Mouse (Mus musculus) bone marrow, adult 2 months (tissue): Measurements from ENCODE around the gene Ptprcap. TPM values are rescaled to one million over a fixed set of nuclear protein-coding genes. Genes with fewer than 3 reads are reported as not detected.
A peak's percentile ranks its signal among the peaks of the same experiment; 100 is the strongest.

ENCODE experiments used
- H3K27ac ChIP-seq: fragments of 200-500 bp; 2 replicates; pipeline ENCODE4 v1.5.1; 2012; ENCODE audit warnings: low read depth, mild to moderate bottlenecking, control low read depth, inconsistent platforms, low read length; ENCODE audit not compliant: control insufficient read depth, poor library complexity, insufficient read depth
- H3K4me1 ChIP-seq: fragments of 200-500 bp; 2 replicates; pipeline ENCODE4 v1.6.1; 2011; ENCODE audit warnings: low read length; ENCODE audit not compliant: control insufficient read depth, insufficient read depth
- H3K4me3 ChIP-seq: fragments of 200-500 bp; replicated peaks from 2 replicates; pipeline ENCODE3; 2011; ENCODE audit warnings: mild to moderate bottlenecking, low read depth, low read length, control low read depth; ENCODE audit not compliant: control insufficient read depth
- CTCF ChIP-seq: fragments of 200-500 bp; IDR thresholded peaks from 2 replicates; pipeline ENCODE4 v1.5.1; 2011; ENCODE audit warnings: low read length, control low read depth; ENCODE audit not compliant: control insufficient read depth, insufficient read depth
- POLR2A ChIP-seq: fragments of 200-500 bp; IDR thresholded peaks from 2 replicates; pipeline ENCODE4 v1.6.1; 2011; ENCODE audit warnings: low read depth, mild to moderate bottlenecking, control low read depth, low read length, borderline replicate concordance; ENCODE audit not compliant: control insufficient read depth
- WGBS: fragments of 180-500 bp; shearing (Covaris S2); methylation state at CpG from one replicate; pipeline ENCODE4 v1.1.7; 2018; 5-methylcytosine and 5-hydroxymethylcytosine counted together
- polyA plus RNA-seq: library from polyadenylated mRNA; stranded (reverse); fragments of >200 nt; gene quantifications from 2 replicates; pipeline ENCODE4 v1.2.4, GENCODE M21; 2011; ENCODE audit warnings: low replicate concordance; ENCODE audit not compliant: missing spikeins, insufficient read depth, insufficient read length

The Ptprcap gene
- polyA plus RNA-seq, 1 experiment: 60.8 TPM

GRCm38 (mm10) chr19:4155223-4156072, 2.0 kb downstream of the Ptprcap start:
- 20% methylated on average over 6 of the region's 6 CpGs for WGBS
- H3K4me1 ChIP-seq: peaks cover 2% of the 10 kb centered on the region
- H3K27ac ChIP-seq: peak overlapping the region; percentile 72
- TF ChIP-seq CTCF (no peak), POLR2A (peak; percentile 11; the same call in 1 of the 2 replicates)
- peak overlapping the region; percentile 76 for H3K4me3 ChIP-seq

GRCm38 (mm10) chr19:4156073-4156579, 2.7 kb downstream of the Ptprcap start:
- peaks cover 2% of the 10 kb centered on the region for H3K4me1 ChIP-seq

DNA sequence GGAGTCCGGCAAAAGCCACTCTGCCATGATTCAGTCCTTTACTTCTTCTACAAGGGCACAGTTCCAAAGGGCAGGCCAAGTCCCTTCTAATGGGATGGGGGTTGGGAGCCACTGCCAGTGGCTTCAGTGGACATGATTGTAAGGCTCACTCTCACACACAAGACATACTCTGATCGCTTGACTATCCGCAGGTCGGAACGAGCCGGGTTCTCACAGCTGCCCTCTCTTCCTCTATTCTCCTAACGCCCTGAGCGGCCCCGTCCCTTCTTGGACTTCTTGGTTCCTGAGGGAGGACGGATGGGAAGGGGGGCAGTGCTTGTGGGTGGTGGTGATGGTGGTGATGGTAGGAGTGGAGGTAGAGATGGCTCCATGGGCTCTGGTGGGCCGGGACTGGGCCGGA, 3.4 kb downstream of the Ptprcap start:
- H3K4me1 ChIP-seq: peaks cover 2% of the 10 kb centered on the region
- TF ChIP-seq CTCF (no peak), POLR2A (no peak)
- WGBS: 85% methylated on average over 12 of the region's 12 CpGs

More at GRCm38 (mm10) chr19:4156073-4156579, 2.7 kb downstream of the Ptprcap start:
- WGBS: 47% methylated on average over 20 of the region's 20 CpGs
- H3K27ac ChIP-seq: peak overlapping the region; percentile 72
- peak overlapping the region; percentile 50 for H3K4me3 ChIP-seq
- TF ChIP-seq CTCF: no peak
- TF ChIP-seq POLR2A: no peak; the same call in 1 of the 2 replicates

DNA sequence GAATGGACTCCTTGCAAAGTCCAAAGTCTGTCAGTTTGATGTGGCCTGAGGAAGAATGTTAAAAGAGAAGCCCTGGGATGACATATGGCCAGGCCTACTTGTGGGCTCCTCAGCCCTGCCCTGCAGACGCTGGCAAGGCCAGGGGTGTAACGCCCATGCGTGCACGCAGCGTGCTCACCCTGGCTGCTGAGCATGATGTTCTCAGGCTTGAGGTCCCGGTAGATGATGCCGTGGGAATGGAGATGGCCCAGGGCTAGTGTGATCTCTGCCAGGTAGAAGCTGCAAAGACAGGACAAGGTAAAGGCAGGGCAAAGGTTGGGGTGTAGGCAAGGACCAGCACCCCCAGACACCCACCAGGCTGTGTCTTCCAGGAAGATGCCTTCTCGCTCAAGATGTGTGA, 5.6 kb downstream of the Ptprcap start:
- H3K27ac ChIP-seq: no peak overlapping the region
- H3K4me3 ChIP-seq: no peak overlapping the region
- 90% methylated on average over 8 of the region's 8 CpGs for WGBS
- H3K4me1 ChIP-seq: peaks cover 2% of the 10 kb centered on the region
- TF ChIP-seq POLR2A (no peak), CTCF (no peak)

More for the DNA sequence above, 3.4 kb downstream of the Ptprcap start:
- H3K4me3 ChIP-seq: no peak overlapping the region
- no peak overlapping the region for H3K27ac ChIP-seq

DNA sequence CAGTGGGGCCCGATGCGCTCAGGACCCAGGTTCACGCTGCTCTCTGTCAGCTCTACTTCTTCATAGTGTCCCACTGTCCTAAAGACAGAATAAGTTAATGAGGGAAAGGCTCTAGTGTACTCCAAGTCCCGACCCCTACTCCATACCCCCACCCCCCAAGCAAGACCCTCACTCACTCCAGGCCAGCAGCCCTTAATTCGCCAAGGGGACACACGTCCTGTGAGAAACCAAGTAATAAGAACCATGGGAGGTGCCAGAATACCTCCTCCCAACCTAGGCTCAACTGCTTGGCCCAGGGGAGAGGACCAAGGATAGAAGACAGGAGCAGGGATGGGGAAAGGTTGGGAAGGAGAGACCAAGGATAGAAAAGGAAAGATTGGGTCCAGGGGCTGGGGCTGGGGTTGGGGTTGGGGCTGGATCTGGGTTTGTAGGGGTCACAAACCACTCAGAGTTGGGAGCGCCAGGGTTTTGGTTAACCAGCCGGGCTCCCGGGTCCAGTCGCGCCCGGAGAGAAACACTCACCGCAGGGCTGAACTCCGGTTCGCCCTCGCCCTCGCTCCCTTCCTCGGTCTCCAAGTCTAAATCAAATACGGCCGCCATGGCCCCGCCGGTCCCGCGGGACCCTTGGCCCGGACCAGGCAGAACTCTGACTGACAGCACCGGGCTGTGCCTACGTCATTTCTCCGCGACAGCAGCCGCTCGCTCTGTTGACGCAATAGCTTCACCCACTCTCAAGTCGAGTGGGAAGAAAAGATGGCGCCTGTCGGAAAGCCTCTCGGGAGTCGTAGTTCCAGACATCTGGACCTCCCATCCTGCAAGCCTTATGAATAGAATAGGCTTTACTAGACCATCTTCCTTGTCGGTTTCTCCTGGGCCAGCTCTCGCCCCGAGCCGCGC, 9.5 kb downstream of the Ptprcap start, which contains the start of gene Rps6kb2:
TSS of gene Rps6kb2 (minus strand) at position 709 of the 897 bp plus-strand sequence.
- WGBS: 8% methylated on average over 42 of the region's 42 CpGs
- Histone ChIP-seq H3K4me1 (no peaks in the 10 kb centered on the region; the same call in 1 of the 2 replicates), H3K4me3 (peak within 1 kb of the TSS; percentile 71), H3K27ac (peak within 1 kb of the TSS; percentile 0; the same call in 1 of the 2 replicates)
- TF ChIP-seq POLR2A (peak; percentile 43; the same call in 1 of the 2 replicates), CTCF (no peak)

GRCm38 (mm10) chr19:4163543-4163887, 10.1 kb downstream of the Ptprcap start:
- H3K27ac ChIP-seq: 0 out of 2 replicates have a peak overlapping the region, but pooled peaks have one; percentile 0
- TF ChIP-seq POLR2A: no peak
- no peak for TF ChIP-seq CTCF
- peak overlapping the region; percentile 71 for H3K4me3 ChIP-seq
- no peaks in the 10 kb centered on the region; the same call in 1 of the 2 replicates for H3K4me1 ChIP-seq
- WGBS: 39% methylated on average over 4 of the region's 4 CpGs

DNA sequence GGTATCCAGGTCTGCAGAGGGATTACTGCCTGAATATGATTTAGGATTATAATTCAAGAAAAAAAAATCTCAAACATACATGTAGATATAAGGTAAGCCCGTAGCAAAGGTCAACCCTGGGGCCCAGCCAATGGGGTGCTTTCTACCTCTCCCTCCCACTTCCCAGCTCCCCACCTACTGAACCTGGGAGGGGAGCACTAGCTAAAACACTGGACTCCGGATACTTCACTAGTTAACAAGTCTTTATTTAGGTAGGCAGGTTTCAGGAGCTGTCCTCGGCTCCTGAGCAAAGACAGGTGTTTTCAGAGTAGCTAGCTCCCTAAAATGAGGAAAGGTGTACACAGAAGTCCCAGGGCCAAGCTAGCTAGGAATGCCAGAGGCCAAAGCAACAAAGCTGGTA, 10.7 kb downstream of the Ptprcap start:
- no peak for TF ChIP-seq POLR2A
- no peak for TF ChIP-seq CTCF
- 80% methylated on average over 3 of the region's 3 CpGs for WGBS
- no peak overlapping the region for H3K27ac ChIP-seq
- H3K4me1 ChIP-seq: no peaks in the 10 kb centered on the region; the same call in 1 of the 2 replicates
- no peak overlapping the region for H3K4me3 ChIP-seq

DNA sequence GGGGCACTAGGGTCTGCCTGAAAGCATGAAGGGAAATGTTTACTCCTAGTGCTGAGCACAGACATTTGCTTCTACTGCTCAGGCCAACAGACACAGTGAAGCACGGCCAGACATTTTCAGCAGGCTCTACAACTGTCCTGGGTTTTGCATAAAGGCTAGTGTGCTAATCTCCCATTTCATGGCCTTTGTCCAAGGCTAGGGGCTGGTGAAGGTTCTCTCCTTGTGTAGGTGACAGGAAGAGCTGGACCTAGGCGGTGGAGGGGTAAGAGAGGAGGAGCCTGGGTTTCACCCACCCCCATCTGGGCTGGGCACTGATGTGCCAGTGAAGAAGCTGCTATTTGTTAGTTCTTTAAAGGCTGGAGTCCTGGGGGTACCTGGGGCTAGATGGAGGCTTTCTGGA, 11.3 kb downstream of the Ptprcap start:
- Histone ChIP-seq H3K27ac (no peak overlapping the region; the same call in 1 of the 2 replicates), H3K4me1 (no peaks in the 10 kb centered on the region; the same call in 1 of the 2 replicates), H3K4me3 (no peak overlapping the region)
- 38% methylated on average over 2 of the region's 2 CpGs for WGBS
- TF ChIP-seq CTCF (no peak), POLR2A (no peak)
